Mouse (Mus musculus) brain, embryonic 14.5 days (tissue): ENCODE results near the gene Snai3. TPM values are rescaled to one million over a fixed set of nuclear protein-coding genes. Genes with fewer than 3 reads are reported as not detected.
A peak's percentile ranks its signal among the peaks of the same experiment; 100 is the strongest.

Source experiments
- DNase-seq: peaks from one replicate; pipeline ENCODE4 v3.0.0-alpha.2; 2011; ENCODE audit warnings: low read depth
- CTCF ChIP-seq: fragments of 200-500 bp; IDR thresholded peaks from 2 replicates; pipeline ENCODE4 v1.5.1; 2012; ENCODE audit warnings: inconsistent platforms, mild to moderate bottlenecking, moderate library complexity, borderline replicate concordance; ENCODE audit not compliant: insufficient read depth, insufficient read length; ENCODE audit errors: extremely low read depth
- POLR2A ChIP-seq: fragments of 200-500 bp; IDR thresholded peaks from 2 replicates; pipeline ENCODE4 v1.6.1; 2012; ENCODE audit warnings: mild to moderate bottlenecking, inconsistent platforms, borderline replicate concordance; ENCODE audit not compliant: poor library complexity, insufficient read depth, insufficient read length, severe bottlenecking; ENCODE audit errors: extremely low read depth
- polyA plus RNA-seq: library from polyadenylated mRNA; depleted of rRNA; stranded (reverse); fragments of >200 nt; gene quantifications from 2 replicates; pipeline ENCODE4 v1.2.3, GENCODE M21; 2012; rRNA removed

Snai3 gene
- polyA plus RNA-seq: not detected in 2 replicates

GRCm38 (mm10) chr8:122460524-122461472 lies at the start of gene Snai3:
Gene Snai3, minus strand, starts transcription at chr8:122460733.
- peak; percentile 34 for DNase-seq
- TF ChIP-seq CTCF (no peak), POLR2A (no peak)

- peak; percentile 86 for DNase-seq
- TF ChIP-seq POLR2A (no peak), CTCF (peak; percentile 88)
These were observed 40.3 kb upstream of the Snai3 start for GRCm38 (mm10) chr8:122500856-122501255.

DNA sequence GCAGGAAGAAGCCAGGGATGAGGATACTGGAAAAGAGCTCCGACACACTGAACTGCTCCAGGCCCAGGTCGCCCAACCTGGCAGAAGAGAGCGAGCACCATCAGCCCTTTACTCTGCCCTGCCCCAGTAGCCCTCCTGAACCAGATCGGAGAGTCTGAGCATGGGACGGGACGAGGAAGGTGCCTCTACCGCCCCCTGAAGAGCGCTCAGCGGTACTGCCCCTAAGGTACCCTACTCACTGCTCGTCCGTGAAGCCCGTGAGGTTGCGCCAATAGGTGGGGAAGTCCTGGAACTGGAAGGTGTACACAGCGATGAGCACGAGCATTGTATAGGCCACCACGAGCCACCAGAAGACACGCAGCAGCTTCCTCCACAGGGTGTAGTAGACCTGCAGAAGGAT lies 37.4 kb upstream of the Snai3 start:
- TF ChIP-seq POLR2A (no peak), CTCF (peak; percentile 50; the same call in 1 of the 2 replicates)

GRCm38 (mm10) chr8:122497016-122497734 lies 36.6 kb upstream of the Snai3 start:
- TF ChIP-seq POLR2A: no peak
- TF ChIP-seq CTCF: no peak

More for the DNA sequence above, 37.4 kb upstream of the Snai3 start:
- no peak for DNase-seq

GRCm38 (mm10) chr8:122488387-122488786 lies 27.9 kb upstream of the Snai3 start:
- DNase-seq: peak; percentile 22
- TF ChIP-seq POLR2A (no peak), CTCF (no peak)

More at GRCm38 (mm10) chr8:122497016-122497734, 36.6 kb upstream of the Snai3 start:
- DNase-seq: no peak

DNA sequence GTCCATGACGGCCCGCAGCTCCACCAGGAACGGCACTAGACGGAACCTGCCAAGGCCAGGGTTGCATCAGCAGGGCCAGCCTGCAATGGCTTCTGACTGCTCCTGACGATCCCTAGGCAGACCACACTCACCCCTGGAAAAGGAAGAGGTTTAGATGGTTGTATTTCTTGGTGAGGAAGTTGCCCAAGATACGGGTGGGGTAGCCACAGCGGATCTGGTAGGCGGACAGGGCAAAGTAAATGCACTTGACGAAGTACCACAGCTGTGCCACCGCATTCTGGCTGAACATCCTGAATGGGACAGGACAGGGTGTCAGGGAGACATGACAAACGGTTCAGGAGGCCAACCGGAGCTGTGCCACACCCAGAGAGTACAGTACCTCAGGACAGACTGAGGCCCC lies 24.3 kb upstream of the Snai3 start:
- no peak for DNase-seq
- TF ChIP-seq POLR2A (no peak), CTCF (no peak)

- TF ChIP-seq CTCF (no peak), POLR2A (no peak)
- DNase-seq: no peak
These were observed 23.3 kb upstream of the Snai3 start for GRCm38 (mm10) chr8:122483877-122484276.

- no peak for TF ChIP-seq POLR2A
- TF ChIP-seq CTCF: no peak
- DNase-seq: no peak
These were observed 21.9 kb upstream of the Snai3 start for GRCm38 (mm10) chr8:122482448-122482847.

DNA sequence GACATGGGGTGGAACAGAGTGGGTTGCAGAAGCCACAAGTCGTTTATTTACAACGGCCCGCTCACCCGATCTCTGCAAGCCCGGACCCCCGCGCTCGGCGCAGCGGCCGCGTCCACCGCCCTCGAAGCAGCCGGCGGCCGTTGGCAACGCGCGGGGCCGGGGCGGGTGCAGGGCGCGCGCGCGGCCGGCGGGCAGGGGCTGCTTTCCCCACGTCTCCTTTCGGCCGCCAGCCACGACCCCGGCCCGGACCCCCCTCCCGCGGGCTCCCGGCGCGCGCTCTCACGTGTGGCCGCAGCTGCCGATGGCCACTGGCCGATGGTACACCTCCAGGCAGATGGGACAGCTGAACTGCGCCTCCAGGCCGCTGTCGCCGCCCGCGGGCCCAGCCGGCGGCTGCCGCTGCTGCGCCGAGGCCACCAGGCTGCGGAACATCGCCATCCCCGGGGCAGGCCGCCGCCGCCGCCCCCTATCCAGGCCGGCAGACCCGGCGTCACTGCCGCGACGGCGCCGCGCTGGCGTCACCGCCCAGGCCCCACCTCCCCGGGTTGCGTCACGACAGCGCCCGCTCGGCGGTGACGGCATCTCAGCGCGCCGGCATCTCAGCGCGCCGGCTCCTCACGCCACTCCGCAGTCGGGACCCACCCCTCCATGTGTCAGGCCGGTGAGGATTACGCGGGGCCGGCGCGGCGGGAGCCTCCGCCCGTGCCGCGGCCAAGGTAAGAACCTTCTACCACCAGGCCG lies 15.2 kb upstream of the Snai3 start, which contains the start of the genes Rnf166 and Ctu2:
Gene Rnf166, minus strand, starts transcription at position 485 of the 741 bp plus-strand sequence.
Gene Ctu2, plus strand, starts transcription at position 564 of the 741 bp plus-strand sequence.
- DNase-seq: peak; percentile 96
- peak; percentile 97 for TF ChIP-seq POLR2A
- TF ChIP-seq CTCF: no peak

- no peak for TF ChIP-seq POLR2A
- no peak for TF ChIP-seq CTCF
- peak; percentile 22 for DNase-seq
These were observed 14.5 kb upstream of the Snai3 start for GRCm38 (mm10) chr8:122474951-122475560.

- TF ChIP-seq POLR2A: no peak
- TF ChIP-seq CTCF: no peak
- DNase-seq: no peak
These were observed 13.4 kb upstream of the Snai3 start for GRCm38 (mm10) chr8:122473911-122474421.
